Mouse (Mus musculus): Measurements from ENCODE around the gene Scn10a. TPM values are rescaled to one million over a fixed set of nuclear protein-coding genes. Genes with fewer than 3 reads are reported as not detected.

The Scn10a gene
- total and polyA plus RNA-seq, 2 experiments = not detected

DNA sequence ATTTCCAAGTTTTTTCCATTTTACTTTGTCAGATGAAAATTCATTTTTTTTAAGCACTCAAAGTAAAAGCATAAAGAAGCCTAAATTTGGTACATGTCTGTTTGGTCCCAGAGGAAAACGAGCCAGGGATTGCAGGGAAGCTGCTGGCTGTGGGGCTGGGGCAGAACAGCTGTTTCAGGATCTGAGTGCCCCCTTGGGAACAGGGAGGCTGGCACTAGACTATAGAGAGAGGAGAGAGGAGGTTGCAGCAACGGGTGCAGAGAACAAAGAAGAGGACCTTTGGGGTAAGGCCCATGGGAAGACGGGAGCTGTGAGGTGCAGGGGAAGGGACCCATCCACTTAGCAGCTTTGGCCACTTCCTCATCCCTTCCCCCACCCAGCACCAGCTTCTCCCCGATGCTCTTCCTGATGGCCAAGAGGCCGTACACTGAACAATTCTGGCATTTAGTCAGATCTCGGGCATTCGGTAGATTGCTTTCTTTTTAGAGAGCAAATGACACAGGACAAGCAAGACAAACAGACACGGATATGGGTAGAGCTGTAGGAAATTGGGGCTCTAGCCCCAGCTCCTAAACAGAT is 90.3 kb downstream of the Scn10a start:
- H3K4me3 ChIP-seq (ENCODE audit: insufficient read depth, low read depth, low read length) = no peak overlapping the region
- no peak for DNase-seq (ENCODE audit: extremely low read depth, low read depth, low spot score)
- H3K36me3 ChIP-seq (ENCODE audit: control insufficient read depth, insufficient read depth, low read length) = no peaks in the 10 kb centered on the region
- 65% methylated on average over 8 of the region's 8 CpGs for WGBS
- no peak overlapping the region for H3K27ac ChIP-seq (replicated peaks; ENCODE audit: insufficient read depth, low read depth, low read length)
- H3K4me1 ChIP-seq (ENCODE audit: control insufficient read depth, insufficient read depth, low read length) = no peaks in the 10 kb centered on the region
- no peaks in the 10 kb centered on the region for H3K79me2 ChIP-seq (ENCODE audit: control insufficient read depth, insufficient read depth, low read length)
- no peak overlapping the region for H3K9ac ChIP-seq (ENCODE audit: low read depth, low read length)
- peaks cover 4% of the 10 kb centered on the region; the same call in 1 of the 2 replicates for H3K27me3 ChIP-seq (ENCODE audit: control insufficient read depth, insufficient read depth, low read length)
- TF ChIP-seq CTCF (IDR thresholded peaks at IDR 0.05; ENCODE audit: low read depth, low read length) (no peak), POLR2A (IDR thresholded peaks at IDR 0.05; ENCODE audit: extremely low read depth, insufficient read depth, low read length) (no peak)

- H3K36me3 ChIP-seq (ENCODE audit: control insufficient read depth, insufficient read depth, low read length) = no peaks in the 10 kb centered on the region
- H3K79me2 ChIP-seq (ENCODE audit: control insufficient read depth, insufficient read depth, low read length) = no peaks in the 10 kb centered on the region
- 75% methylated on average over 6 of the region's 6 CpGs for WGBS
- H3K4me3 ChIP-seq (ENCODE audit: insufficient read depth, low read depth, low read length) = no peak overlapping the region
- no peak overlapping the region for H3K9ac ChIP-seq (ENCODE audit: low read depth, low read length)
- H3K4me1 ChIP-seq (ENCODE audit: control insufficient read depth, insufficient read depth, low read length) = no peaks in the 10 kb centered on the region
- DNase-seq (ENCODE audit: extremely low read depth, low read depth, low spot score) = no peak
- no peak overlapping the region for H3K27ac ChIP-seq (replicated peaks; ENCODE audit: insufficient read depth, low read depth, low read length)
- peaks cover 5% of the 10 kb centered on the region; the same call in 1 of the 2 replicates for H3K27me3 ChIP-seq (ENCODE audit: control insufficient read depth, insufficient read depth, low read length)
- TF ChIP-seq CTCF (IDR thresholded peaks at IDR 0.05; ENCODE audit: low read depth, low read length) (no peak), POLR2A (IDR thresholded peaks at IDR 0.05; ENCODE audit: extremely low read depth, insufficient read depth, low read length) (no peak)
Measured at GRCm38 (mm10) chr9:119627227-119627626, 91.9 kb downstream of the Scn10a start.

DNA sequence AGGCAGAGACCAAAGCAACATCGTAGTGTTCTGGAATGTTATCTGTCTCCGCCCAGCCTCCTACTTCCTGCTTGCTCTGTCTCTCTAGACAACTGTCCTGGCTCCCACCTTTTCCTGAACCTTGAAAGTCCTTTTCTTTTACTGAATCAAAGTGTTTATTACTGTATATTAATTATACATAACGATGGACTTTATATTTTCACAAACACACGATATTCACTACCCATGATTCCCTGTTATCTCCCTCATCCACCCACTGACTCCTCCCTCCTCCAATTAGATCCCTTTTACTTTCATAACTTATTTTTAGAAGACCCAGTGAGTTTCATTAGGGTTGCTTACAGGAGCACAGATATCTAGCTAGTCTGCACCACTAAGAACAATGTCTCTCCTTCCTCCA is 95.0 kb downstream of the Scn10a start:
- Histone ChIP-seq H3K36me3 (ENCODE audit: control insufficient read depth, insufficient read depth, low read length) (no peaks in the 10 kb centered on the region), H3K9ac (ENCODE audit: low read depth, low read length) (no peak overlapping the region), H3K4me3 (ENCODE audit: insufficient read depth, low read depth, low read length) (no peak overlapping the region), H3K4me1 (ENCODE audit: control insufficient read depth, insufficient read depth, low read length) (no peaks in the 10 kb centered on the region), H3K27ac (replicated peaks; ENCODE audit: insufficient read depth, low read depth, low read length) (no peak overlapping the region), H3K27me3 (ENCODE audit: control insufficient read depth, insufficient read depth, low read length) (peaks cover 5% of the 10 kb centered on the region; the same call in 1 of the 2 replicates), H3K79me2 (ENCODE audit: control insufficient read depth, insufficient read depth, low read length) (no peaks in the 10 kb centered on the region)
- 74% methylated on average over 4 of the region's 4 CpGs for WGBS
- TF ChIP-seq CTCF (IDR thresholded peaks at IDR 0.05; ENCODE audit: low read depth, low read length) = no peak
- no peak for TF ChIP-seq POLR2A (IDR thresholded peaks at IDR 0.05; ENCODE audit: extremely low read depth, insufficient read depth, low read length)
- DNase-seq (ENCODE audit: extremely low read depth, low read depth, low spot score) = no peak

DNA sequence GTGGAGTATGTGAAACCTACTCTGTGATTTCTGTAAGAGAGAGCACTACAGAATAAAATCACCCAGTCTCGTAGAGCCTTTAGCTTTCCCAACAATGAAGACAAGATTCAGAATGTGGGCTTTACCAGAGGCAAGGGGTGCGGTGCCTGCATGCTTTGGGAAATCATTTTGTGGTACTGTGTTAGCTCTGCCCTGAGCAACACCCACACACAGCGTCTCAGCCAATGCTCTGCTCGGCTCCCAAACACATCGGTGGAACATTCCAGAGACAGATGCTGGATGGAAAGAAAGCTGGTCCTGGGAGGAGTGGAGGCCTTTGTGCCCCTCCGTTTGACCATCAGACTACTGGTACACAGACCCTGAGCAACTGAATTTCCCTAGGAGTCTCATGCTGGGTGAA is 104.3 kb downstream of the Scn10a start:
- DNase-seq (ENCODE audit: extremely low read depth, low read depth, low spot score) = no peak
- Histone ChIP-seq H3K79me2 (ENCODE audit: control insufficient read depth, insufficient read depth, low read length) (no peaks in the 10 kb centered on the region), H3K4me1 (ENCODE audit: control insufficient read depth, insufficient read depth, low read length) (no peaks in the 10 kb centered on the region)

GRCm38 (mm10) chr9:119610563-119611166 is 108.5 kb downstream of the Scn10a start:
- no peak overlapping the region for H3K27ac ChIP-seq (replicated peaks; ENCODE audit: insufficient read depth, low read depth, low read length)
- H3K36me3 ChIP-seq (ENCODE audit: control insufficient read depth, insufficient read depth, low read length) = no peaks in the 10 kb centered on the region
- no peaks in the 10 kb centered on the region for H3K4me1 ChIP-seq (ENCODE audit: control insufficient read depth, insufficient read depth, low read length)
- no peaks in the 10 kb centered on the region for H3K79me2 ChIP-seq (ENCODE audit: control insufficient read depth, insufficient read depth, low read length)
- DNase-seq (ENCODE audit: extremely low read depth, low read depth, low spot score) = no peak
- H3K9ac ChIP-seq (ENCODE audit: low read depth, low read length) = no peak overlapping the region
- H3K4me3 ChIP-seq (ENCODE audit: insufficient read depth, low read depth, low read length) = no peak overlapping the region
- WGBS = 87% methylated on average over 7 of the region's 7 CpGs
- no peaks in the 10 kb centered on the region for H3K27me3 ChIP-seq (ENCODE audit: control insufficient read depth, insufficient read depth, low read length)
- TF ChIP-seq POLR2A (IDR thresholded peaks at IDR 0.05; ENCODE audit: extremely low read depth, insufficient read depth, low read length) = no peak
- TF ChIP-seq CTCF (IDR thresholded peaks at IDR 0.05; ENCODE audit: low read depth, low read length) = no peak

More for the DNA sequence above, 104.3 kb downstream of the Scn10a start:
- WGBS = 69% methylated on average over 6 of the region's 6 CpGs
- Histone ChIP-seq H3K9ac (ENCODE audit: low read depth, low read length) (no peak overlapping the region), H3K36me3 (ENCODE audit: control insufficient read depth, insufficient read depth, low read length) (no peaks in the 10 kb centered on the region), H3K27me3 (ENCODE audit: control insufficient read depth, insufficient read depth, low read length) (no peaks in the 10 kb centered on the region), H3K4me3 (ENCODE audit: insufficient read depth, low read depth, low read length) (no peak overlapping the region), H3K27ac (replicated peaks; ENCODE audit: insufficient read depth, low read depth, low read length) (no peak overlapping the region)
- no peak for TF ChIP-seq POLR2A (IDR thresholded peaks at IDR 0.05; ENCODE audit: extremely low read depth, insufficient read depth, low read length)
- TF ChIP-seq CTCF (IDR thresholded peaks at IDR 0.05; ENCODE audit: low read depth, low read length) = no peak

DNA sequence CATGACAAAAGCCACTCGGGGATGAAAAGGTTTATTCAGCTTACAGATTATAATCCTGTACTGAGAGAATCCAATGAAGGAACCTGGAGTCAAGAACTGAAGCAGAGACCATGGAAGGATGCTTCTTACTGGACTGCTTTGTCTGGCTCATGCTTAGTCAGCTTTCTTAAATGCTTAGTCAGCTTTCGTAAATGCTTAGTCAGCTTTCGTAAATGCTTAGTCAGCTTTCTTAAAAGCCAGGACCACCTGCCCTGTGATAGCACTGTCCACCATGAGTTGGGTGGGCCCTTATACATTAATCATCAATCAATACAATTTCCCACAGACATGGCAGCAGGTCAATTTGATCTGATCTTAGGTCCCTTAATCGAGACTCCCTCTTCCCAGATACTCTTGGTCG is 112.2 kb downstream of the Scn10a start:
- Histone ChIP-seq H3K79me2 (ENCODE audit: control insufficient read depth, insufficient read depth, low read length) (no peaks in the 10 kb centered on the region), H3K4me3 (ENCODE audit: insufficient read depth, low read depth, low read length) (no peak overlapping the region), H3K27me3 (ENCODE audit: control insufficient read depth, insufficient read depth, low read length) (no peaks in the 10 kb centered on the region), H3K27ac (replicated peaks; ENCODE audit: insufficient read depth, low read depth, low read length) (no peak overlapping the region), H3K4me1 (ENCODE audit: control insufficient read depth, insufficient read depth, low read length) (no peaks in the 10 kb centered on the region), H3K36me3 (ENCODE audit: control insufficient read depth, insufficient read depth, low read length) (no peaks in the 10 kb centered on the region), H3K9ac (ENCODE audit: low read depth, low read length) (no peak overlapping the region)
- no peak for TF ChIP-seq CTCF (IDR thresholded peaks at IDR 0.05; ENCODE audit: low read depth, low read length)
- TF ChIP-seq POLR2A (IDR thresholded peaks at IDR 0.05; ENCODE audit: extremely low read depth, insufficient read depth, low read length) = no peak
- 87% methylated on average over 5 of the region's 5 CpGs for WGBS
- no peak for DNase-seq (ENCODE audit: extremely low read depth, low read depth, low spot score)

Data from liver, adult 2 months (tissue).